Mouse (Mus musculus): Measurements from ENCODE around the gene Nudc.

The Nudc gene

DNA sequence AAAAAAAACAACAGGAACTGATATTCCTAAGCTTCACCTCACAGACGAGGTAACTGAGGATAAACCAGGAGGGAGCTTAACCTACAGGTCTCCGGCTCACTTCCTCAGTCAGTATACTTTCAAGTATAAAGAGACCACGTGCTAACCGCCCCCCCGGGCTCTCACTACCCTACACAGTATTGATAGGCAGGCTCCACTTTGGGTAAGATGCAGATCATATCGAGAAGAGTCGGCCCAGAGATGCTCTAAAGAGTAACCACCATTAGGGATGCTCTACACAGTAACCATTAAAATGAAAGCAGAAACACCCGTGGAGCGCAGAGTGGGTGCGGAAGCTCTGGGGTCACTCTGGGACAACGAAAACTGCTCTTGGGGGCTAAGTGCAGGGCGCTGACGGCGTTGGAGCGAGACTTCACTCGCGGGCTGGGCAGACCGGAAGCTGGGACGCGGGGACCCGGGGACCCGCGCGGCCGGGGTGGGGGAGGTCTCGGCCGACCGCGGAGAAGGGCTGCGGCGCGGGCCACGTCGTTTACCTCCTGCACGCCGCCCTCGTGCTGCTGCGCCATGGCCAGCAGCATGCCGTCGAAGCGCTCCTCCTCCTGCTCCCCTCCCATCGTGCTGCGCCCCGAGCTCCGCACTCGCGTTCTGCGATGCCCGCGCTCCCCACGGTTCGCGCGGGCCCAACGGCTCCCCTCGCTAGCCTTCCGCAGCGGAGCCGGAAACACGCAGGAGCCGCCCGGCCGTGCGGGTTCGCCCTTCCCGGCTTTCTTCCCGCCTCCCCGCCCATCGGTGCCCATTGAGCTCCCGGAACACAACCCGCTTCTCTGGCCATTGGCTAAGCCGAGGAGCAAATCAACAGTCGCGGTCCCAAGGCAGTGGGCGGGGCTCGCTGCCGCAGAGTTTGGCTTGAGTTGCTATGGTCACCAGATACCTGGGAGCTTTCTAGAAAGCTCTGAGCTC is at the start of gene Nudc:
Gene Nudc, minus strand, starts transcription at position 725 of the 960 bp plus-strand sequence.
- DNase-seq (ENCODE audit: low spot score), result peak; percentile 96

DNA sequence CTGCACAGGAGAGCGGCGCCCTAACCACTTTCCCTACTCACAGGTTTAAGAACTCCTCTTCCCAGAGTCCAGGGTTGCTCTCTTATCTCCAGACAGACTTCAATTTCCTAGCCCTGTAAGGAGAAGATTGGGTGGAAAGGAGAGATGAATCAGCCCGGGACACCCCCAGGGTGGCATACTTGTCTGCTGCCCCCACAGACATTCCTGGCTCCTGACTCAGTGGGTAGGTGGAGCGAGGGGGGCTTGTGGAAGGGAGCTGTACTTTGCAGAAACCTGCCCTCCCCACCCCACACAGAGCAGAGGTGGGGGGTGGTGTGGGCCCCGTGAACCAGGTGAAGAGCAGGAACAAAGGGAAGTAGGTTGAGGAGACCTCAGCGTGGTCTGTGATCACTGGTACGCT is 49.7 kb upstream of the Nudc start:
- DNase-seq (ENCODE audit: low spot score), result no peak

DNA sequence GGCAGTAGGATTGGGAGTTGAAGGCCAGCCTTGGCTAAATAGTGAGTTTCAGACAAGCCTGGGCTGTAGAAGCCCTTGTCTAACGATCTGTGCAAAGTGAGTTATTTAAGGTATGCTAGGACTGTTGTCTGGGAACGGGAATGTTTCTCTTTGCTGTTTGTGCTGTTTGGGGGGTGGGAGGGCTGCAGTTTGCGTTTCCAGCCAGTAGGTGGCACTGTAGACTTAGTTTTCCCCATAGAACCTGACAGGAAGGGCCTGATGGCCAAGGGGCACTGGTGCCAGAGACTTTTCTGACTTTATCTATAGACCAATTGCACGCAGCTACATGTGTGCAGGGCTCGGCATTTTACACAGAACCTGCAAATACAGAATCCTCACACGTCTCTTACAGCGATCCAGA is 46.8 kb upstream of the Nudc start:
- peak; percentile 62 for DNase-seq (ENCODE audit: low spot score)

DNA sequence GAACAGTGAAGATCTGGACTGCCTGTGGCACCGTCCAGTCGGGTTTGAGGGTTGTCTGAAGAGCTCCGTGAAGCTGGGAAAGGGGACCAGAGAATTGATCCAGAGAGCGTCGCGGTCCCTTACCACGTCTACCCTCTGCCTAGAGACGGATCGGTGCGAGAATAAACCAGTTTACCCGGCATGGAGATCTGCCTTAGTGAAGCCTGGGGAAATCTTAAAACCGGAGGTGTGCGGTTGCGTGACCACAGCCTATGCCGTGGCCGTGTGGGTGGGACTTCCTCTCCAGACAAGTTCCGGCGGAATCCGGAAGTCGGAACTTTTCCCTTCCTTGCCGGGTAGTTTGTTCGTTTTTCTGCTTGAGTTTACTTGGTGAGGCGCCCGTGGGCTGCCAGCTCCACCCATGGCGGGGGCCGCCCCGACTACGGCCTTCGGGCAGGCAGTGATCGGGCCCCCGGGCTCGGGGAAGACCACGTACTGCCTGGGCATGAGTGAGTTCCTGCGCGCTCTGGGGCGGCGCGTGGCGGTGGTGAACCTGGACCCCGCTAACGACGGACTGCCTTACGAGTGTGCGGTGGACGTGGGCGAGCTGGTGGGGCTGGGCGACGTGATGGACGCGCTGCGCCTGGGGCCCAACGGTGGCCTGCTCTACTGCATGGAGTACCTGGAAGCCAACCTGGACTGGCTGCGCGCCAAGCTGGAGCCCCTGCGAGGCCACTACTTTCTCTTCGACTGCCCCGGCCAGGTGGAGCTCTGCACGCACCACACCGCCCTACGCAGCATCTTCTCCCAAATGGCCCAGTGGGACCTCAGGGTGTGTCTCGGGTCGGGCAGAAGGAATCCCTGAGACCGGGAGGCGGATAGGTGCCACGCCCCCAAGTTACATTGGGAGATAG is 38.5 kb upstream of the Nudc start, which contains the start of gene Gpn2:
Gene Gpn2, plus strand, starts transcription at position 304 of the 893 bp plus-strand sequence.
- DNase-seq (ENCODE audit: low spot score), result peak; percentile 83

DNA sequence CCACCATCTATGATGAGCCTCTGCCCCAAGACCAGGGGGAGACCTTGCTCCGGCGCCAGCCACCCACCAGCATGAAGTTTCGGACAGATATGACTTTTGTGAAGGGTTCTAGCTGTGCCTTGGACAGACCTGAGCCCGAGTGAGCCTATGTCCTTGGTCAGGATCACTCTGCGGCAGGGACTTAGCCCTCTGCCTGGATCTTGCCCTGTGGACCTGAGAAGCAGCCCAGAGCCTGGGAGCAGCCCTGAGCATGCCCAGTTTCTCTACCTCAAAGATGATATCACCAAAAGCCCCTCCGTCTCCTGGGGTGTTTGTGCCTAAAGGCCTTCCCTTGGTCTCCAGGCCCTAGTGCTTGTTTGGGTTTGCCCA is 37.9 kb upstream of the Nudc start:
- DNase-seq (ENCODE audit: low spot score), result no peak

DNA sequence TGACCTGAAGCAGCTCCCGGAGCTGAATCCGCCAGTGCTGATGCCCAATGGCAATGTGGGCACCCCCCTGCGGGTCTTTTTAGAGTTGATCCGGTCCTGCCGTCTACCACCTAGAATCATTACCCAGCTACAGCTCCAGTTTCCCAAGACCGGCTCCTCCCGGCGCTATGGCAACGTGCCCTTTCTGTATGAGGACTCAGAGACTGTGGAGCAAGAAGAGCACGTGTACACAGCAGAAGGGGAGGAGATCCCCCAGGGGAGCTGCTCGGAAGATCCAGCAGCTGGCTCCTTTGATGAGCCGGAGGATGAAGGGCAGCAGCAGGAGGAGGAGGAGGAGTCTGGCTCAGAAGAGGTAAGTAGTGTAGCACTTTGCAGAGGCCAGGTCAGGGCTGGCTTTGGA is 32.2 kb upstream of the Nudc start:
- DNase-seq (ENCODE audit: low spot score), result no peak

DNA sequence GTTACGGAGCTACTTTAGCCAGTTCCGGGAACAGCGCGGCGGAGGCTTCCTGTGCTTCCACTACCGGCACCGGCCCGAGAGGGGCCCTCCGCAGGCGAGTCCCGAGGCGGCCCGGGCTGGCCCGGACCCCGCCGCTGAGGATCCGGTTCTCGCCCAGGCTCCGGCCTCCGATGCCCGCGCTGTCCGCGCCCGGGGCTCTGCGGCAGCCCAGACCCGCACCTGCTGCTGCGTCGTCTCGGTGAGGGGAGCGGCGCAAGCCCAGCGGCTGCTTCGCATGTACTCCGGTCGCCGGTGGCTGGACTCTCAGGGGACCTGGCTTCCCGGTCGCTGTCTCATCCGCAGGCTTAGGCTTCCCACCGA is 29.0 kb upstream of the Nudc start:
- DNase-seq (ENCODE audit: low spot score), result no peak

DNA sequence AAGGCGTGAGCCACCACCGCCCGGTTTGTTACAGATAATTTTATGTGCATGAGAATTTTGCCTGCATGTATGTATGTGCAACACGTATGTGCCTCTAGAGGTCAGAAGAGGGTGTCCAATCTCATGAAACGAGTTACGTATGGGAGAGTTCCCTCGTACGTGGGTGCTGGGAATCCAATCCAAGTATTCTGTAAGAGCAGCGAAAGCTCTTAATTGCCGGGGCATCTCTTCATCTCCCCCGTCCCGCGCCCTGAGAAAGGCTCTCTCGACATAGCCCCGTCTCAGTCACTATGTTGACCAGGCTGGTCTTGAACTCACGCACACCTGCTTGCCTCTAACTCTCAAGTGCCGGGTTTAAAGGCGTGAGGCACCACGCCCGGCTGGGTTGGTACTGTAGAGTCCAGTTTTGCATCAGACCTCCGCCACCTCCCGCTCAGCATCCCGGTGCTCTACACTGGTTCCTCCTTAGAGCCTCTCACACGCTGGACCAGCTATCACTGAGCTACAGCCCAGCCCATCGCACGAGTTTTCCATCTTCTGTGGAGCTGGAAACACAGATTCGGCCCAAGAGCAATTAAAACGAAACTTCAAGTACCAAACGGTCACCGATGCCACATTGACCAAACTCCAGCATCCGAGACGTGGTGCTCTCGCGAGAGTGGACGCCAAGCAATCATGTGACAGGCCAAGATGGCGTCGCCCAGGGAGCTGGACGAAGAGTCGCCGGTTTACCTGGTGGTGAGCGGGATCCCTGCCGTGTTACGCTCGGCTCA is 28.5 kb upstream of the Nudc start, which contains the start of gene Gpatch3:
Gene Gpatch3, plus strand, starts transcription at position 676 of the 773 bp plus-strand sequence.
- peak; percentile 93 for DNase-seq (ENCODE audit: low spot score)

DNA sequence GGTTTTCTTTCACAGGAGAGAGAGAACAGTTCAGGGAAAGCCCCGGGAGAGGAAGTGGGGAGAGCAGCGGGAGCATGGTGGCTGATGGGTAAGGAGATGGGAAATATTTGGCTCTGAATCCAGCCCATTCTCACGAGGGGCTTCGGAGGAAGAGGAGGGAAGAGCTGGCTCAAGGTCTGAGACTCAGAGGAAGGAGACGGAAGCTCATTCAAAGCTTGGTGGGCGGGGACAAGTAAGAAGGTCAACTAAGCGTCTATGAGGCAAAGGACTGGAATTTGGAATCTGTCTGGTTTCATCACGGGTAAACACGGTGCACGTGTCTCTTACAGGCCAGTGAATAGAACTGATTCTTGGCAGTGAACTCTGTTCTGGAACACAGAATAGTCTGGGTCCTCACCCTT is 24.3 kb upstream of the Nudc start:
- DNase-seq (ENCODE audit: low spot score), result no peak

DNA sequence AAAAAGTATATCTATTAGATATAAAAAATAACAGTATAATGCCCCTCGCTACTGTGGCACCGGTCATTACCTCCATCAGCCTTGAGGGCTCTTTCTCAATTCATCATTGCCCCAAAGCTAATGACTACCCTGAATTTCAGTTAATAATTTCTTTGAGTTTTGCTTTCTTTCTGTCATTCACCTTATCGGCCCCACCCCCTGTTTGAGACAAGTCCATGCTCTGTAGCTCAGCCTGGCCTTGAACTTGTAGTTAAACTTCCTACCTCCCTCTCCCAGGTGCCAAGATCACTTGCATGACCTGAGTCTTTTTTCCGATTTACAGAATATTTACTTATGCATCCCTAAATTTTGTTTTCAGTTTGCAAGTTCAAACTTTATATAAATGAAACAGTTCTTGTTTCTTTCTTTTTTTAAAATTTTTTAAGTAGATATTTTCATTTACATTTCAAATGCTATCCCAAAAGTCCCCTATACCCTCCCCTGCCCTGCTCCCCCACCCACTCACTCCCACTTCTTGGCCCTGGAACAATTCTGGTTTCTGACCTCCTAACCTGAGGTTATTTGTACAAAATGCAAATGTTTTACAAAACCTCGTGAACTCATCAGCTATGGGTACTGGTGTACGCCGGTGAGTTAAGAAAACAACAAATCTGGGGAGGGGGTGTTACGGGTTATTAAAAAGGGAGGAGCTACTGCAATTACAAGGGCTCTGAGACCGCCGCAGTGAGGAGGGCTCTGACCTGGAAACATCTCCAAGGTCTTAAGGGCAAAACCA is 23.7 kb upstream of the Nudc start:
- DNase-seq (ENCODE audit: low spot score), result no peak

DNA sequence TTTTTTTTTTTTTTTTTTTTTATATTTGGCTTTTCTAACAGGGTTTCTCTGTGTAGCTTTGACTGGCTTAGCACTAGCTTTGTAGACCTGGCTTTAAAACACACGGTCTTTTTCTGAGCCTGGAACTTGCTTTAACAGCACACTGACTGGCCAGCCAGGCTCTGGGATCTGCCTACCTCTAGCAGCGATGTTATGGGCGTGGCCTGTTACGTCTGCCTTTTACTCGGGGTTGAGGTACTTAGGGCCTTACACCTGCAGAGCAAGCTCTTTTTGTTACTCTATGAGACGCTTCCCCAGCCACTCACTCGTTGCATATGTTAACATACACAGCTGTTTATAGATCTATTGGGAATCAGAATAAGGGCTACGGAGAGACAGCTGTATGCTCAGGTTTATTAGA is 21.5 kb upstream of the Nudc start:
- DNase-seq (ENCODE audit: low spot score), result no peak

DNA sequence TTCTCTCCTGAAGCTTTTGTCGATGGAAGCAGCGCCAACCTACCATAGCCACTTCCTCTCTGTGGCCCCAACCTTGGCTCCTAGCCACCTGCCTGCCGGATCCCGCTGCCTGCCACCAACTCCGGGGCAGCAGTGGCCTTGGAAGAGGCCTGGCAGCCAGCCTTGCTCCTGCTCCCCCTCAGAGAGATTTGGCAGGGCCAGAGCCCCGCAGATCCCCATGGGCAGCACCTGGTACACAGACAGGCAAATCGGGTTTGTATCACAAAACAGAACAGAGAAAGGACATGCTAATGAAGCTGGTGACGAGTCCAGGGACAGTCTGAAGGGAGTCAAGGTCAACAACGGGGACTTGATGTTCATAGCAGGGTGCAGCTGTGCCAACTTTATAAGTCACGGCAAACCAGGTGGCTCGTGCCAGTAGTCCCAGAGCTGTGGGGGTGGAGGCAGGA is 17.4 kb upstream of the Nudc start:
- no peak for DNase-seq (ENCODE audit: low spot score)

DNA sequence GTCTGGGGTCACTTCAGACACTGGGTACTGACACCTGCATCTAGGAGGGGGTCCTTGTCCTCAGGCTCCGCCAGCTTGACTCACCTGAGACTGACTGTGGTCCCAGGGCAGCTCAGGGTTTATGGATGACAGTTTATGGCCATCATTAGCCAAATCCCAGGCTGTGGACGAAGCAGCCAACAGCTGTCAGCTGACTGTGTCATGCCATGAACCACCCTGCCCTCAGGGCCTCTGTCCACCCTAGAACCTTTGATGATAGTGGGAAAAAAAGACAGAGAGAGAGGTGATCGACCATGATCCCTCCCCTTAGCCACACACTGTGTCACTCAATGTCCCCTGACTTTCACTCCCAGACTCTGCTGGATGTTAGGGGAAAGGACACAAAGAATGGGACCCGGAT is 15.8 kb upstream of the Nudc start:
- no peak for DNase-seq (ENCODE audit: low spot score)

DNA sequence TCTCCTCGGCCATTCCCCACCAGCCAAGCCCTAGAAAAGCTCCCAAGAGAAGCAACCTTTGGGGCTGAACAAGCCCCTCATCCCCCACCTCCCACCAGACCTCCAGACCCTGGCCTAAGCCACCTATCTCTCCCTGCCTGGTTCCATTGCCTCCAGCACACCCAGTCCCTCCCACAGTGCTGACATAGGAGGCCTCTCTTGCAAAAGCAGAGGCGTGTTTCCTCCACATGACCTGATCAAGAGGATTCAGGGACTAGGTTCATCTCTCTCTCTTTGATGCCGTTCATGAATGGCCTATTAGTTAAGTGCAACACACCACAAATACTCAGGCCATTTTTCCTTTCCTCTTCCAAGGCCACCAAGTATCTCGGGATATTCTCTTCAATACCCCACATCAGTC is 14.1 kb upstream of the Nudc start:
- no peak for DNase-seq (ENCODE audit: low spot score)

DNA sequence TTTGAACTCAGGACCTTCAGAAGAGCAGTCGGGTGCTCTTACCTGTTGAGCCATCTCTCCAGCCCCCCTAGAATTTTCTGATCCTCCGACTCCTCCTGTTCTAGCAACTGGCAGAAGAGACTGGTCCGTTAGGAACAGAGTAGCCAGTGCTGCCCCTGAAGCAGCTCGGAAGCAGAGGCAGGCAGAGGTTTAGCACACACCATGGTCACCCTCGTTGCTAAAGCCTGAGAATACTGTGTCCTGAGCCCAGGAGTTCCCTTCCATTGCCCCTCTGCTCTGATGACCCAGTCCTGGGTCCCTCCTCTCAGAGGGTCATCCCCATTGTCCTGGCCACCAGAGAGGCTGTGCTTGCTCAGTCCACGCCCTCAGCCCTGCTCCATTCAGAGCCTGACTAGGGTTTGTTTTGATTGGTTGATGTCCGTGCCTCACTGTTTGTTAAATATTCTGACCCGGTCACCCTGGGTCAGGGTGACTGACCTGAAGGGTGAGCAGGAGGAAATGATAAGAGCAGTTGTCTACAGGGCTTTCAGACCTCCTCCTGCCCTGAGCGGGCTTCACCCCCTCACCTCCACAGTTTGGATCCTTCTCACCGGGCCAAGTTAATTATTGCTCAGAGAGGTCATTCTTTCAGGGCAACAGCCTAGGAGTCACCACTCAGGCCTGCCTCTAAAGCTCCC is 11.4 kb upstream of the Nudc start:
- no peak for DNase-seq (ENCODE audit: low spot score)

DNA sequence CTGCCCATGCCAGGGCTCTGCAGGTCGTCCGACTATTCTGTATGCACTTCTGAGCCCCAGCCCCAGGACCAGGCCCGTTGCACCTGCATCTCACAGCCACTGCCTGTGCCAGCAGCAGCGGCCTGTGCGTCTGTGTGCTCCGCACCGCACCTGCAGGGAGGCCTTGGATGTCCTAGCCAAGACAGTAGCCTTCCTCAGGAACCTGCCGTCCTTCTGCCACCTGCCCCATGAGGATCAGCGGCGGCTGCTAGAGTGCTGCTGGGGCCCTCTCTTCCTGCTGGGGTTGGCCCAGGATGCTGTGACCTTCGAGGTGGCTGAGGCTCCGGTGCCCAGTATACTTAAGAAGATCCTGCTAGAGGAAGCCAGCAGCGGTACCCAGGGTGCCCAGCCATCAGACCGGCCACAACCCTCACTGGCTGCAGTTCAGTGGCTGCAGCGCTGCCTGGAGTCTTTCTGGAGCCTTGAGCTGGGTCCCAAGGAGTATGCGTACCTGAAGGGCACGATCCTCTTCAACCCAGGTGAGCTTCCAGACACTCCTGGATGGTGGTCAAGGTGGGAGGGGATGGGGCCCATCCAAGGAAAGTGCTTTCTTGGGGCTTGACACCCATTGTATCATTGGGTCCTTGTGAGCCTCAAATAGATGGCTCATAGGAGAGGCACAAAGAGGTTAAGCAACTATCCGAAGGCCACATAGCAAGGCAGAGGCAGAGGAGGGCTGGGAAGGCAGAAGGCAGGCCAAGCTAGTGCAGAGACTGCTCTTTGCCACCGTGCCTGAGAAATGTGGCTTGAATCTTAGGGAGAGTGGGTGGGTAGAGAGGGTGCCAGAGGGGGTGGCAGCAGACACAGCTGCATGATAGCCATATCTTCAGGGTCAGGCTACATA is 7.9 kb upstream of the Nudc start:
- no peak for DNase-seq (ENCODE audit: low spot score)

DNA sequence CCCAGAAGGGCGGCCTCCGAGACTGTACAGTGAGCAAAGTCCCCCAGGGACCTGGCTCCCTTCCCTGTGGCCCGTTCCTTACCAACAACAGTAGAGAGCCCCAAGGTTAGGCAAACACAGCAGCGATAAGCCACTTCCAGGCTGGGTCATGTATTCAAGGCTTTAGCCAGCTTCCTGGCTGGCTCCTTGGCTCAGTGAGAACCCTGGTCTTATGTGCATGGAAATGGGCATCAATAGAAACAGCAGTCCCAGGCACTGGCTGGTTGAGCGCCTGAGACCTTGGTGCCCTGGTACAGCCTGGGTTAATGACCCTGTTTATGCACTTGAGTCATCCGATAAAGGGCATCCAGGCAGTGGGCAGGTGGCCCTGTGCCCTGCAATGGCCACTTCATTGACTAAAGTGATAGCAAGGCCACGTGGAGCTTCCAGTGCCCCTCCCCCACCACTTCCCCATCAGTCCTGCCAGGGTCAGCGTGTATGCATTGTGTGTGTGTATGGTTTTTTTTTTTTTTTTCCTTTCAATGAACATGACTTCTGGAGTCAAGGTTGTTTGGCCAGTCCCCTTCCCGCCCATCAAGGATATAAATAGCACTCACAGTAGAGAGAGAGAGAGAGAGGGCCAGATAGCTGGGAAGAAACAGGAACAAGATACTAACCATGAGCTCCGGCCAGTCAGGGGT is 7.1 kb upstream of the Nudc start, which contains the start of gene Nr0b2:
Gene Nr0b2, plus strand, starts transcription at position 609 of the 680 bp plus-strand sequence.
- DNase-seq (ENCODE audit: low spot score), result no peak

DNA sequence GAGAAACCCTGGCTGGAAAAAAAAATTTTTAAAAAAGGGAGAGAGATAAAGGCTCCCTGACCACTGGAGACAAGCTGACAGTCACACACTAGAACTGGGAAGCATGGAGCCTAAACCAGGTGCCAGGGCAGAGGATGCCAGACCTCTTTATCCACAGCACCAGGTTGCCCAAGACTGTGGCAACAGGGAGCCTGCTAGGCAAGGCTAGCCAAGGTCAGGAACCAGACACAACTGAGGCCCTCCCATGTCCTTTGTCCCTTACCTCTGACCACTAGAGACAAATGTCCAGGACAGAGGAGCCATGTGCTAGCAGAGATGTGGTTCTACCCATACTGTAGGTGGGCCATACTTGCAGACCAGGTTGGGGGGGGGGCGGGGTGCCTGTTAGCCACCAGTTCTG is 6.2 kb upstream of the Nudc start:
- DNase-seq (ENCODE audit: low spot score), result no peak

DNA sequence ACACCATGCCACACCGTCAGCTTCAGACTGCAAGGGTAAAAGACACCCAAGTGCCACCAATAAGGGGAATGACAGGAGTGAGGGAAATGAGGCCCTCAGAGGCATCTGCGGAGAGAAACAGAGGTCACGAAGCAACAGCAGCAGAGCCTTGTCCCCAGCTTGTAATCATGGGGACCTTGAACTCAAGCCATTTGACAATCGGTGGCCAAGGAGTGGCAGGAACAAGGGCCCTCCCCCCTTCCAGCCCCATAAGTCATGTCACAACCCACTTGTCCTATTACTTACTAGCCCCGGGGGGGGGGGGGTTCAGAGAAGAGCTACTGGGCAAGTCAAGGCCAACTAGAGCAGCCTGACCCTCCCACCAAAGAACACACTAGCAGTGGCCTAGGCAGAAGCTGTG is 9.1 kb downstream of the Nudc start:
- DNase-seq (ENCODE audit: low spot score), result no peak
